Mouse (Mus musculus) CH12.LX (cell line): Measurements from ENCODE around the gene Proca1. TPM values are rescaled to one million over a fixed set of nuclear protein-coding genes. Genes with fewer than 3 reads are reported as not detected.

Experiments used
- DNase-seq: peaks from one replicate; pipeline ENCODE4 v3.0.0-alpha.2; 2013; ENCODE audit errors: extremely low read depth
- H3K27ac ChIP-seq: 2 replicates; pipeline ENCODE4 v1.5.1; 2012; ENCODE audit warnings: low read depth, mild to moderate bottlenecking, control low read depth, moderate library complexity; ENCODE audit not compliant: insufficient read depth
- H3K27me3 ChIP-seq: replicated peaks from 2 replicates; pipeline ENCODE3; 2012; ENCODE audit warnings: inconsistent platforms
- H3K36me3 ChIP-seq, 2 experiments: replicated peaks in 1 of 2; 2 replicates each; pipeline versions ENCODE3 to v1.6.1; 2012; ENCODE audit warnings: inconsistent platforms in 1 of 2, low read length in 1 of 2, mild to moderate bottlenecking in 1 of 2, mixed read lengths in 1 of 2, moderate library complexity in 1 of 2; ENCODE audit not compliant: control insufficient read depth in 1 of 2, insufficient read depth in 1 of 2
- H3K4me1 ChIP-seq, 2 experiments: 2 replicates each; pipeline ENCODE4 v1.6.1; 2012; ENCODE audit warnings: inconsistent platforms in 1 of 2, moderate library complexity in 1 of 2; ENCODE audit not compliant: insufficient read depth in 2 of 2, control insufficient read depth in 1 of 2
- H3K4me2 ChIP-seq: 2 replicates; pipeline ENCODE4 v1.6.1; 2012; ENCODE audit warnings: low read depth, mild to moderate bottlenecking, control low read depth; ENCODE audit not compliant: poor library complexity, insufficient read depth, severe bottlenecking
- H3K4me3 ChIP-seq, 3 experiments: fragments of 150-350 bp in 1 of 3; sonication (generic) in 1 of 3; replicated peaks in 1 of 3; 2 replicates each; pipeline versions ENCODE3 to v1.5.1; 2011 to 2012; ENCODE audit warnings: low read depth in 2 of 3, low read length in 2 of 3, mild to moderate bottlenecking in 2 of 3, moderate library complexity in 2 of 3, control low read depth in 1 of 3, improper control_type of control experiment in 1 of 3, inconsistent platforms in 1 of 3, mixed read lengths in 1 of 3; ENCODE audit not compliant: poor library complexity in 1 of 3
- H3K79me2 ChIP-seq: replicated peaks from 2 replicates; pipeline ENCODE4 v1.6.1; 2012; ENCODE audit warnings: mild to moderate bottlenecking, moderate library complexity; ENCODE audit not compliant: control insufficient read depth, poor library complexity, insufficient read depth, severe bottlenecking; ENCODE audit errors: extremely low read depth
- H3K9ac ChIP-seq: 2 replicates; pipeline ENCODE4 v1.6.1; 2012; ENCODE audit warnings: low read depth, mild to moderate bottlenecking, control low read depth, moderate library complexity; ENCODE audit not compliant: insufficient read depth
- H3K9me3 ChIP-seq: replicated peaks from 2 replicates; pipeline ENCODE3; 2012; ENCODE audit warnings: low read length, inconsistent platforms, mixed read lengths
- CHD1 ChIP-seq: IDR thresholded peaks from 2 replicates; pipeline ENCODE4 v1.6.1; 2012; ENCODE audit warnings: low read depth, low read length, improper control_type of control experiment, inconsistent platforms
- CHD2 ChIP-seq: IDR thresholded peaks from 2 replicates; pipeline ENCODE4 v1.6.1; 2011; ENCODE audit warnings: low read length, improper control_type of control experiment
- CTCF ChIP-seq, 2 experiments: IDR thresholded peaks in 1 of 2; conservative IDR thresholded peaks in 1 of 2; 2 replicates each; pipeline ENCODE4 v1.5.1; 2011 to 2012; ENCODE audit warnings: low read depth in 2 of 2, low read length in 2 of 2, improper control_type of control experiment in 1 of 2, inconsistent platforms in 1 of 2, mild to moderate bottlenecking in 1 of 2, moderate library complexity in 1 of 2
- EP300 ChIP-seq: IDR thresholded peaks from 2 replicates; pipeline ENCODE4 v1.6.1; 2011; ENCODE audit warnings: low read length, improper control_type of control experiment
- ETS1 ChIP-seq: conservative IDR thresholded peaks from 2 replicates; pipeline ENCODE4 v1.6.1; 2012; ENCODE audit warnings: low read depth, mild to moderate bottlenecking, inconsistent platforms, low read length, improper control_type of control experiment, moderate library complexity
- GABPA ChIP-seq: IDR thresholded peaks from 2 replicates; pipeline ENCODE4 v1.6.1; 2012; ENCODE audit warnings: low read depth, low read length, improper control_type of control experiment, inconsistent platforms; ENCODE audit not compliant: insufficient replicate concordance
- HCFC1 ChIP-seq: IDR thresholded peaks from 2 replicates; pipeline ENCODE4 v1.6.1; 2012; ENCODE audit warnings: low read depth, mild to moderate bottlenecking, inconsistent platforms, low read length, improper control_type of control experiment
- IRF4 ChIP-seq: IDR thresholded peaks from 2 replicates; pipeline ENCODE4 v1.6.1; 2014; ENCODE audit warnings: low read depth, mild to moderate bottlenecking, inconsistent platforms, low read length, improper control_type of control experiment
- JUN ChIP-seq: IDR thresholded peaks from 2 replicates; pipeline ENCODE4 v1.6.1; 2011; ENCODE audit warnings: low read depth, mild to moderate bottlenecking, low read length, improper control_type of control experiment, moderate library complexity; ENCODE audit not compliant: insufficient read depth
- KAT2A ChIP-seq: IDR thresholded peaks from 2 replicates; pipeline ENCODE4 v1.6.1; 2012; ENCODE audit warnings: low read length, improper control_type of control experiment, inconsistent platforms; ENCODE audit not compliant: insufficient replicate concordance
- MAFK ChIP-seq: IDR thresholded peaks from 2 replicates; pipeline ENCODE4 v1.6.1; 2011; ENCODE audit warnings: low read length, improper control_type of control experiment; ENCODE audit not compliant: insufficient replicate concordance
- MAZ ChIP-seq: IDR thresholded peaks from 2 replicates; pipeline ENCODE4 v1.6.1; 2012; ENCODE audit warnings: low read depth, mild to moderate bottlenecking, inconsistent platforms, low read length, improper control_type of control experiment, moderate library complexity
- MYC ChIP-seq: IDR thresholded peaks from 2 replicates; pipeline ENCODE4 v1.6.1; 2011; ENCODE audit warnings: low read depth, mild to moderate bottlenecking, improper control_type of control experiment, low read length
- NELFE ChIP-seq: IDR thresholded peaks from 2 replicates; pipeline ENCODE4 v1.6.1; 2011; ENCODE audit warnings: low read depth, low read length, improper control_type of control experiment
- NRF1 ChIP-seq: IDR thresholded peaks from 2 replicates; pipeline ENCODE4 v1.6.1; 2014; ENCODE audit warnings: low read depth, mild to moderate bottlenecking, inconsistent platforms, low read length, improper control_type of control experiment, moderate library complexity
- PAX5 ChIP-seq: IDR thresholded peaks from 2 replicates; pipeline ENCODE4 v1.6.1; 2012; ENCODE audit warnings: low read length, inconsistent platforms, mixed read lengths
- POLR2A ChIP-seq: IDR thresholded peaks from 2 replicates; pipeline ENCODE4 v1.6.1; 2011; ENCODE audit warnings: low read depth, mild to moderate bottlenecking, improper control_type of control experiment, low read length
- POLR2AphosphoS2 ChIP-seq: IDR thresholded peaks from 2 replicates; pipeline ENCODE4 v1.6.1; 2011; ENCODE audit warnings: low read depth, low read length, improper control_type of control experiment
- RAD21 ChIP-seq: IDR thresholded peaks from 2 replicates; pipeline ENCODE4 v1.6.1; 2011; ENCODE audit warnings: low read depth, mild to moderate bottlenecking, low read length, improper control_type of control experiment, moderate library complexity
- RCOR1 ChIP-seq: conservative IDR thresholded peaks from 2 replicates; pipeline ENCODE4 v1.6.1; 2012; ENCODE audit warnings: low read depth, mild to moderate bottlenecking, inconsistent platforms, low read length, improper control_type of control experiment
- SMC3 ChIP-seq: IDR thresholded peaks from 2 replicates; pipeline ENCODE4 v1.6.1; 2011; ENCODE audit warnings: low read depth, low read length, improper control_type of control experiment
- TCF12 ChIP-seq: IDR thresholded peaks from 2 replicates; pipeline ENCODE4 v1.6.1; 2014; ENCODE audit warnings: low read depth, mild to moderate bottlenecking, inconsistent platforms, low read length, improper control_type of control experiment
- ZMIZ1 ChIP-seq: IDR thresholded peaks from 2 replicates; pipeline ENCODE4 v1.6.1; 2012; ENCODE audit warnings: low read depth, mild to moderate bottlenecking, inconsistent platforms, low read length, improper control_type of control experiment
- ZNF384 ChIP-seq: IDR thresholded peaks from 2 replicates; pipeline ENCODE4 v1.6.1; 2012; ENCODE audit warnings: low read depth, low read length, improper control_type of control experiment, inconsistent platforms
- dilution Hi-C: fragments of 300-500 bp; cut with MboI; formaldehyde crosslinking; loops from 2 replicates; pipeline ENCODE4 v1.14.3; 2020; ENCODE audit warnings: low sequenced_read_pairs; ENCODE audit not compliant: extremely low pct_unique_long_range_greater_than_20kb, extremely low pct_ligation_motif_present
- in situ Hi-C: fragments of 300-500 bp; cut with MboI; formaldehyde crosslinking; loops from 3 replicates; pipeline ENCODE4 v1.14.3; 2019; ENCODE audit warnings: low sequenced_read_pairs, low pct_ligation_motif_present, low pct_unique_long_range_greater_than_20kb, mixed read lengths
- polyA plus RNA-seq: library from polyadenylated mRNA; unstranded; fragments of >175 nt; gene quantifications from 2 replicates; pipeline ENCODE4 v1.2.1, GENCODE M21; 2012; ENCODE audit warnings: low read depth; ENCODE audit not compliant: insufficient read length
- total RNA-seq, 2 experiments: library from RNA; depleted of rRNA; stranded (reverse); fragments of 300-350 nt in 1 of 2; fragments of >200 nt in 1 of 2; gene quantifications; 2 replicates each; pipeline ENCODE4 v1.2.3; 2012 to 2014

Gene Proca1
- total and polyA plus RNA-seq, 3 experiments: 0.40 TPM; not detected in 2

- peak; percentile 46; the same call in 1 of the 2 replicates for TF ChIP-seq MAZ
- TF ChIP-seq RCOR1: peak; percentile 78
- no peak for TF ChIP-seq GABPA
- no peak for TF ChIP-seq CHD1
- TF ChIP-seq CHD2: no peak; the same call in 1 of the 2 replicates
- TF ChIP-seq POLR2AphosphoS2: no peak
- peak; percentile 89 for TF ChIP-seq TCF12
- 0 out of 2 replicates have a peak, but pooled peaks have one; percentile 38 for TF ChIP-seq KAT2A
- TF ChIP-seq SMC3: no peak; the same call in 1 of the 2 replicates
- TF ChIP-seq MAFK: no peak
- TF ChIP-seq ETS1: peak; percentile 72
- TF ChIP-seq NELFE: 0 out of 2 replicates have a peak, but pooled peaks have one; percentile 42
These were observed 24.4 kb upstream of the Proca1 start (continued) for GRCm38 (mm10) chr11:78168541-78169468.

- TF ChIP-seq EP300: no peak
- TF ChIP-seq TCF12: no peak
- no peak for TF ChIP-seq CHD2
- no peak for TF ChIP-seq HCFC1
- in situ Hi-C loops (loop anchor here (10.0 kb wide), 1 partner anchor 146 kb away; no protein-coding TSS in a partner anchor), dilution Hi-C loops (no loop called here)
- no peak overlapping the region for H3K27ac ChIP-seq
- H3K79me2 ChIP-seq: no peaks in the 10 kb centered on the region
- no peaks in the 10 kb centered on the region for H3K27me3 ChIP-seq
- H3K36me3 ChIP-seq: peaks cover 0 to 37% of the 10 kb centered on the region in 2 experiments
- H3K9me3 ChIP-seq: peaks cover 2% of the 10 kb centered on the region
- no peak overlapping the region for H3K9ac ChIP-seq
- no peak for DNase-seq
- H3K4me3 ChIP-seq: no peak overlapping the region
- H3K4me1 ChIP-seq: peaks cover 11 to 70% of the 10 kb centered on the region in 2 experiments
- no peak overlapping the region for H3K4me2 ChIP-seq
These were observed 22.9 kb upstream of the Proca1 start for GRCm38 (mm10) chr11:78170306-78170705.

GRCm38 (mm10) chr11:78171328-78171727 is 21.9 kb upstream of the Proca1 start:
- H3K4me2 ChIP-seq: no peak overlapping the region
- H3K36me3 ChIP-seq: peaks cover 0 to 37% of the 10 kb centered on the region in 2 experiments
- peak; percentile 55 for TF ChIP-seq SMC3
- TF ChIP-seq CTCF (conservative IDR thresholded peaks at IDR 0.05 in 1 of 2, IDR thresholded peaks at IDR 0.05 in 1 of 2; ENCODE audit: low read depth in 2 of 2, low read length in 2 of 2): peak in 1 of 2 experiments; percentile 60; a peak in 2 of 4 replicates
- TF ChIP-seq JUN: no peak
- TF ChIP-seq RAD21: peak; percentile 45
- TF ChIP-seq IRF4: no peak
- no peak for TF ChIP-seq PAX5
- TF ChIP-seq ZNF384: peak; percentile 93
- TF ChIP-seq ZMIZ1: no peak
- no peak for TF ChIP-seq NRF1
- 0 out of 2 replicates have a peak, but pooled peaks have one; percentile 30 for TF ChIP-seq MYC
- no peak for TF ChIP-seq POLR2A
- TF ChIP-seq ETS1: no peak
- TF ChIP-seq, all 38 proteins: peak for 5
- Histone ChIP-seq H3K4me3 (no peak overlapping the region), H3K27me3 (no peaks in the 10 kb centered on the region), H3K79me2 (no peaks in the 10 kb centered on the region), H3K9ac (no peak overlapping the region), H3K9me3 (peaks cover 2% of the 10 kb centered on the region), H3K27ac (no peak overlapping the region), H3K4me1 (peaks cover 7 to 67% of the 10 kb centered on the region in 2 experiments)
- in situ Hi-C loops (loop anchor here (10.0 kb wide), 1 partner anchor 147 kb away; no protein-coding TSS in a partner anchor), dilution Hi-C loops (no loop called here)
- DNase-seq: no peak
